Mouse (Mus musculus) megakaryocyte, embryonic 14.5 days (primary cell): Measurements from ENCODE around the gene Tlx2.

Source experiments
- FLI1 ChIP-seq: IDR thresholded peaks from 2 replicates; pipeline ENCODE4 v1.6.1; 2012; ENCODE audit warnings: low read length, inconsistent platforms, mixed read lengths
- GATA1 ChIP-seq: IDR thresholded peaks from 3 replicates; pipeline ENCODE4 v1.6.1; 2012; ENCODE audit warnings: mixed read lengths, low read length, inconsistent platforms, borderline replicate concordance

DNA sequence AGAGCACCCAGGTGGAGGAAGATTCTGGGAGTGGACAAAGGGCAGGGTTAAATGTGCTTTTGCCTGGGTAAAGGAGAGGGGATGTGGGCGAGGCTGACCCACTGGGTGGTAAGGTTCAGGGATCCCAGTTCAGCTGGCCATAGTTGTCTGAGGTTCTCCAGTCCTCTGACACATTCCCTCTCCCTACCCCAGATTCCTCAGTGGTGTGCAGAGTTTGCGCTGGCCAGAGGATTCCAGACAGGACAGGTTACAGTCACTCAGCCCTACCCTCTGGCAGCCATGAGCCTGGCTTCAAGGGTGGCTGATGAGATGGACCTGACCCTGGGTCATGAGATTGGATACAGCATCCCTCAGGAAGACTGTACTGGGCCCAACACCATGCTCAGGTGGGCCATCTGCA is 11.4 kb downstream of the Tlx2 start:
- TF ChIP-seq GATA1: no peak
- TF ChIP-seq FLI1: no peak
